Mouse (Mus musculus) G1E (cell line): ENCODE measurements around the gene Cda.

Source experiments
- CTCF ChIP-seq: IDR thresholded peaks from 2 replicates; pipeline ENCODE4 v1.5.1; 2012; ENCODE audit warnings: low read depth, low read length, inconsistent platforms, mixed read lengths
- GATA1 ChIP-seq: IDR thresholded peaks from 2 replicates; pipeline ENCODE4 v1.6.1; 2012; ENCODE audit warnings: borderline replicate concordance, low read length, inconsistent platforms, mixed read lengths

GRCm38 (mm10) chr4:138293261-138293948 is 74.4 kb downstream of the Cda start:
- TF ChIP-seq CTCF (no peak), GATA1 (no peak)
